Mouse (Mus musculus): ENCODE data around the gene Tas1r1. TPM values are rescaled to one million over a fixed set of nuclear protein-coding genes. Genes with fewer than 3 reads are reported as not detected.

The Tas1r1 gene
- polyA plus RNA-seq, 1 experiment from 2014 or later: 1.2 TPM

- 92% methylated on average over 9 of the region's 9 CpGs for WGBS
- H3K36me3 ChIP-seq (ENCODE audit: control insufficient read depth, insufficient read depth, low read length): peaks cover 38% of the 10 kb centered on the region
- ATAC-seq (ENCODE audit: low FRiP score, low TSS enrichment) (no peak), DNase-seq (no peak)
- no peak overlapping the region for H3K4me2 ChIP-seq (ENCODE audit: low read length)
- no peak overlapping the region for H3K4me3 ChIP-seq (replicated peaks; ENCODE audit: low read depth, low read length)
- no peak overlapping the region for H3K9ac ChIP-seq (replicated peaks; ENCODE audit: low read length)
- H3K27ac ChIP-seq (replicated peaks; ENCODE audit: low read depth, low read length): no peak overlapping the region
- no peaks in the 10 kb centered on the region for H3K9me3 ChIP-seq (ENCODE audit: control insufficient read depth, low read length)
- H3K27me3 ChIP-seq (ENCODE audit: control insufficient read depth, insufficient read depth, low read length): no peaks in the 10 kb centered on the region
- H3K4me1 ChIP-seq (ENCODE audit: control insufficient read depth, insufficient read depth, low read length): peaks cover 16% of the 10 kb centered on the region
Observed at GRCm38 (mm10) chr4:151992091-151992490, 46.3 kb downstream of the Tas1r1 start.

DNA sequence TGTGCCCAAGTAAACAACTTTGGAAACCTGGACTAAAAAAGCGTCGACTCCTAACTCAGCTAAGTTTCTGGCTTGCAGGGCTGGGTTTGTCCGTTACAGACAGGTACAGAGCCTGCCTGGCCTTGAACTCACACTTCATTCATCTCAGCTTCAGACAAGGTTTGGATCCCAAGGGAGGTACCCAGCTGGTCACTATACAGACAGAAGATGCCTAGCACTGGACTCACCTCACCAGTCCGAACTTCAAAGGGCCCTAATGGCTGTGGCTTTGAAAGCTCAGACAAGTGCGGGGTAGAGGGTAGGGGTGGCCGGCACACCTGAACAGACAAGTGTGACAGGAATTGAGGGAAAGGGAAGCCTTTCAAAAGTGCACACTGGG lies 49.3 kb downstream of the Tas1r1 start:
- peak overlapping the region; percentile 94; the same call in 1 of the 2 replicates for H3K9ac ChIP-seq (replicated peaks; ENCODE audit: low read length)
- no peak for ATAC-seq (ENCODE audit: low FRiP score, low TSS enrichment)
- H3K4me3 ChIP-seq (replicated peaks; ENCODE audit: low read depth, low read length): peak overlapping the region; percentile 71
- H3K4me2 ChIP-seq (ENCODE audit: low read length): peak overlapping the region; percentile 81
- no peak for DNase-seq
- peaks cover 11% of the 10 kb centered on the region for H3K4me1 ChIP-seq (ENCODE audit: control insufficient read depth, insufficient read depth, low read length)
- 0 out of 2 replicates have a peak overlapping the region, but pooled peaks have one; percentile 79 for H3K27ac ChIP-seq (replicated peaks; ENCODE audit: low read depth, low read length)
- H3K27me3 ChIP-seq (ENCODE audit: control insufficient read depth, insufficient read depth, low read length): no peaks in the 10 kb centered on the region
- peaks cover 38% of the 10 kb centered on the region for H3K36me3 ChIP-seq (ENCODE audit: control insufficient read depth, insufficient read depth, low read length)
- no peaks in the 10 kb centered on the region for H3K9me3 ChIP-seq (ENCODE audit: control insufficient read depth, low read length)
- WGBS: 33% methylated on average over 6 of the region's 6 CpGs

DNA sequence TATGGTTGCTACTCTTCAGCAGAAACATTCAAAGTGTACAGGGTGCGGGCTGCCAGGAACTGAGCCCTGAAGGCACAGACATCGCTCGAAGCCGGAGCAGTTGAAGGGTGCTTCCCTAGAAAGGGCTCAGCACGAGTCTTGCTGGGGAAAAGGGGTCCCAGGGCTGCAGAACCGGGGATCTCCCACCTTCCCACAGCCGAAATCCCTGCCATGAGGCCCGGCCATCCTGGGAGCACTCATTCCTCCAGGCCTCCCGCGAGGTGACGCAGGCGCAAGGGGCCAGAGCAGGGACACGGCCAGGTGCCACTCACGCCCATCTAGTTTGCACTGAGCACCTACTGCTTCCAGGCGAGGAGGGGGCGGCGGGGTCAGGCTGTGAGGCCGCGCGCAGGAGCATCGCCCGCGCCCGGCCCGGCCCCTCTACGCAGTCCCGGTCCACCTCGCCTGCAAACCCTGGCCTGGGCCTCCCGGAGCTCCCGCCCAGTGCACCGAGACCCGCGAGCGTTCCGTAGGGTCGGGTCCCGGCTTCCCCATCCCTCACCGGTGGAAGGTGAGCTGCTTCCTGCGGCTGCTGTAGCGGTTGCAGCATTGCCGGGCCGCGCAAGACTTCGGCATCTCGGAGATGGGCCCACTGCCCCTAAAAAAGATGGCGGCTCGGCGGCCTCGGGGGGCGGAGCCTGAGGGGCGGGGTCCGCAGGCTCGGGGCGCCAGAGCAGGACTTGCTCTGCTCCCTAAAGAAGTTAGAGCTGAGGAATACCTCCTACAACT lies 49.8 kb downstream of the Tas1r1 start, which contains the start of gene Thap3:
Thap3 (minus strand) TSS at position 656 of the 768 bp plus-strand sequence.
- Histone ChIP-seq H3K4me2 (ENCODE audit: low read length) (peak within 1 kb of the TSS; percentile 81), H3K9ac (replicated peaks; ENCODE audit: low read length) (peak within 1 kb of the TSS; percentile 94), H3K27me3 (ENCODE audit: control insufficient read depth, insufficient read depth, low read length) (no peaks in the 10 kb centered on the region), H3K36me3 (ENCODE audit: control insufficient read depth, insufficient read depth, low read length) (peaks cover 38% of the 10 kb centered on the region), H3K4me1 (ENCODE audit: control insufficient read depth, insufficient read depth, low read length) (peaks cover 7% of the 10 kb centered on the region), H3K9me3 (ENCODE audit: control insufficient read depth, low read length) (no peaks in the 10 kb centered on the region), H3K4me3 (replicated peaks; ENCODE audit: low read depth, low read length) (peak within 1 kb of the TSS; percentile 71), H3K27ac (replicated peaks; ENCODE audit: low read depth, low read length) (peak within 1 kb of the TSS; percentile 79)
- peak; percentile 81 for ATAC-seq (ENCODE audit: low FRiP score, low TSS enrichment)
- under 1% methylated on average over 54 of the region's 54 CpGs for WGBS
- DNase-seq: peak; percentile 88

DNA sequence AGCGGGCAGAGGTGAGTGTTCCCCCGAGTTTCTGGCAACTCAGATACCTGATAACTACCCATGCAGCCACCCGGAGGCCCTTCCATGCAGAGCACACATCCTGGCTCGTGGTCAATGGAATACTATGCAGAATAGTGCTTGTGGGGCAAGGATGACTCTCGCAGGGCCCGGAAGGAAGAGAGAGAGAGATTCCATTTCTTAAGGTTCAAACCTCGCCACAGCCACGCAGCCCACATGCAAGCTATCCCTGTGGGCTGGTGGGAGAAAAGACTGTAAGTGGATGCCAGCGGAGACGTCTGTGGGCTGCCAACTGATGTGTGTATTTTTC lies 50.4 kb downstream of the Tas1r1 start:
- peaks cover 37% of the 10 kb centered on the region for H3K36me3 ChIP-seq (ENCODE audit: control insufficient read depth, insufficient read depth, low read length)
- H3K9ac ChIP-seq (replicated peaks; ENCODE audit: low read length): peak overlapping the region; percentile 94
- H3K27me3 ChIP-seq (ENCODE audit: control insufficient read depth, insufficient read depth, low read length): no peaks in the 10 kb centered on the region
- ATAC-seq (ENCODE audit: low FRiP score, low TSS enrichment): no peak
- H3K4me2 ChIP-seq (ENCODE audit: low read length): peak overlapping the region; percentile 81
- DNase-seq: no peak
- peak overlapping the region; percentile 79; the same call in 1 of the 2 replicates for H3K27ac ChIP-seq (replicated peaks; ENCODE audit: low read depth, low read length)
- H3K4me3 ChIP-seq (replicated peaks; ENCODE audit: low read depth, low read length): peak overlapping the region; percentile 71
- H3K4me1 ChIP-seq (ENCODE audit: control insufficient read depth, insufficient read depth, low read length): peaks cover 7% of the 10 kb centered on the region
- WGBS: 27% methylated on average over 10 of the region's 10 CpGs
- no peaks in the 10 kb centered on the region for H3K9me3 ChIP-seq (ENCODE audit: control insufficient read depth, low read length)

DNA sequence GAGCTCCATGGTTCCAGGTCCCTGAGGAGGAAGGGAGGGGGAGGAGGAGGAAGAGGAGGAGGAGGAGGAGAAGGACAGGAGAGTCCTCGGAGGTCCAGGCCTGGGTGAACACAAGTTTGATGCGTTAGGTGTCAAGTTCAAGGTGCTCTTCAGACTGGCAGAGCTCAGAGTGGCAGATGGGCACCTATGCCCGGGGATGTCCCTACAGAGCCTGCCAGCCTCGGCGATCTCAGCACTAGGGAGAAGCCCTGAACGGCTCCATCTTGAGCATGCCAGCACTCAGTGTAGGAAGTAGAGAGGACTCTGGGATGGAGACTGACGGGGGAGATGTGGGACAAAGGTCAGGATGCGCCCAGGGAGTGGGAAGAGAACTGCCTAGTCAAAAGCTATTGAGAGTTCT lies 51.7 kb downstream of the Tas1r1 start:
- DNase-seq: no peak
- no peaks in the 10 kb centered on the region for H3K27me3 ChIP-seq (ENCODE audit: control insufficient read depth, insufficient read depth, low read length)
- WGBS: 72% methylated on average over 8 of the region's 8 CpGs

GRCm38 (mm10) chr4:151985886-151986285 lies 52.5 kb downstream of the Tas1r1 start:
- Histone ChIP-seq H3K4me1 (ENCODE audit: control insufficient read depth, insufficient read depth, low read length) (peaks cover 7% of the 10 kb centered on the region), H3K4me3 (replicated peaks; ENCODE audit: low read depth, low read length) (no peak overlapping the region), H3K9me3 (ENCODE audit: control insufficient read depth, low read length) (no peaks in the 10 kb centered on the region), H3K27me3 (ENCODE audit: control insufficient read depth, insufficient read depth, low read length) (no peaks in the 10 kb centered on the region), H3K27ac (replicated peaks; ENCODE audit: low read depth, low read length) (no peak overlapping the region), H3K9ac (replicated peaks; ENCODE audit: low read length) (no peak overlapping the region), H3K36me3 (ENCODE audit: control insufficient read depth, insufficient read depth, low read length) (peaks cover 30% of the 10 kb centered on the region), H3K4me2 (ENCODE audit: low read length) (no peak overlapping the region)
- DNase-seq: no peak
- WGBS: 53% methylated on average over 10 of the region's 10 CpGs
- ATAC-seq (ENCODE audit: low FRiP score, low TSS enrichment): no peak

More for the DNA sequence above, 51.7 kb downstream of the Tas1r1 start:
- H3K9me3 ChIP-seq (ENCODE audit: control insufficient read depth, low read length): no peaks in the 10 kb centered on the region
- peaks cover 7% of the 10 kb centered on the region for H3K4me1 ChIP-seq (ENCODE audit: control insufficient read depth, insufficient read depth, low read length)
- no peak for ATAC-seq (ENCODE audit: low FRiP score, low TSS enrichment)
- no peak overlapping the region for H3K4me2 ChIP-seq (ENCODE audit: low read length)
- H3K9ac ChIP-seq (replicated peaks; ENCODE audit: low read length): no peak overlapping the region
- H3K4me3 ChIP-seq (replicated peaks; ENCODE audit: low read depth, low read length): no peak overlapping the region
- H3K36me3 ChIP-seq (ENCODE audit: control insufficient read depth, insufficient read depth, low read length): peaks cover 37% of the 10 kb centered on the region
- H3K27ac ChIP-seq (replicated peaks; ENCODE audit: low read depth, low read length): no peak overlapping the region

GRCm38 (mm10) chr4:151983560-151983959 lies 54.8 kb downstream of the Tas1r1 start:
- H3K27ac ChIP-seq (replicated peaks; ENCODE audit: low read depth, low read length): no peak overlapping the region
- H3K4me3 ChIP-seq (replicated peaks; ENCODE audit: low read depth, low read length): no peak overlapping the region
- H3K4me2 ChIP-seq (ENCODE audit: low read length): no peak overlapping the region
- no peaks in the 10 kb centered on the region for H3K27me3 ChIP-seq (ENCODE audit: control insufficient read depth, insufficient read depth, low read length)
- peaks cover 7% of the 10 kb centered on the region for H3K4me1 ChIP-seq (ENCODE audit: control insufficient read depth, insufficient read depth, low read length)
- H3K36me3 ChIP-seq (ENCODE audit: control insufficient read depth, insufficient read depth, low read length): peaks cover 29% of the 10 kb centered on the region
- ATAC-seq (ENCODE audit: low FRiP score, low TSS enrichment): no peak
- no peak for DNase-seq
- H3K9me3 ChIP-seq (ENCODE audit: control insufficient read depth, low read length): no peaks in the 10 kb centered on the region
- WGBS: 26% methylated on average over 8 of the region's 9 CpGs
- no peak overlapping the region; the same call in 1 of the 2 replicates for H3K9ac ChIP-seq (replicated peaks; ENCODE audit: low read length)

- Histone ChIP-seq H3K9me3 (ENCODE audit: control insufficient read depth, low read length) (no peaks in the 10 kb centered on the region), H3K4me1 (ENCODE audit: control insufficient read depth, insufficient read depth, low read length) (peaks cover 7% of the 10 kb centered on the region), H3K27me3 (ENCODE audit: control insufficient read depth, insufficient read depth, low read length) (no peaks in the 10 kb centered on the region), H3K9ac (replicated peaks; ENCODE audit: low read length) (no peak overlapping the region), H3K4me2 (ENCODE audit: low read length) (no peak overlapping the region), H3K27ac (replicated peaks; ENCODE audit: low read depth, low read length) (no peak overlapping the region), H3K36me3 (ENCODE audit: control insufficient read depth, insufficient read depth, low read length) (peaks cover 29% of the 10 kb centered on the region), H3K4me3 (replicated peaks; ENCODE audit: low read depth, low read length) (no peak overlapping the region)
- no peak for DNase-seq
- no peak for ATAC-seq (ENCODE audit: low FRiP score, low TSS enrichment)
- 59% methylated on average over 17 of the region's 17 CpGs for WGBS
Observed at GRCm38 (mm10) chr4:151983043-151983442, 55.3 kb downstream of the Tas1r1 start.

GRCm38 (mm10) chr4:151981363-151981762 lies 57.0 kb downstream of the Tas1r1 start:
- 0 out of 2 replicates have a peak, but pooled peaks cover 2% of the 10 kb centered on the region for H3K4me1 ChIP-seq (ENCODE audit: control insufficient read depth, insufficient read depth, low read length)
- no peak overlapping the region for H3K9ac ChIP-seq (replicated peaks; ENCODE audit: low read length)
- H3K4me2 ChIP-seq (ENCODE audit: low read length): no peak overlapping the region
- 0 out of 2 replicates have a peak overlapping the region, but pooled peaks have one; percentile 8 for H3K27ac ChIP-seq (replicated peaks; ENCODE audit: low read depth, low read length)
- no peak overlapping the region for H3K4me3 ChIP-seq (replicated peaks; ENCODE audit: low read depth, low read length)
- 7% methylated on average over 5 of the region's 5 CpGs for WGBS
- peaks cover 38% of the 10 kb centered on the region for H3K36me3 ChIP-seq (ENCODE audit: control insufficient read depth, insufficient read depth, low read length)
- ATAC-seq (ENCODE audit: low FRiP score, low TSS enrichment) (peak; percentile 62), DNase-seq (peak; percentile 89)
- H3K9me3 ChIP-seq (ENCODE audit: control insufficient read depth, low read length): no peaks in the 10 kb centered on the region
- H3K27me3 ChIP-seq (ENCODE audit: control insufficient read depth, insufficient read depth, low read length): no peaks in the 10 kb centered on the region

Measured in midbrain, embryonic 14.5 days (tissue).